Mouse (Mus musculus) bone marrow, adult 2 months (tissue): ENCODE data around the gene Pkd1l3.

Source experiments
- CTCF ChIP-seq: fragments of 200-500 bp; IDR thresholded peaks from 2 replicates; pipeline ENCODE4 v1.5.1; 2011; ENCODE audit warnings: low read length, control low read depth; ENCODE audit not compliant: control insufficient read depth, insufficient read depth
- POLR2A ChIP-seq: fragments of 200-500 bp; IDR thresholded peaks from 2 replicates; pipeline ENCODE4 v1.6.1; 2011; ENCODE audit warnings: low read depth, mild to moderate bottlenecking, control low read depth, low read length, borderline replicate concordance; ENCODE audit not compliant: control insufficient read depth

DNA sequence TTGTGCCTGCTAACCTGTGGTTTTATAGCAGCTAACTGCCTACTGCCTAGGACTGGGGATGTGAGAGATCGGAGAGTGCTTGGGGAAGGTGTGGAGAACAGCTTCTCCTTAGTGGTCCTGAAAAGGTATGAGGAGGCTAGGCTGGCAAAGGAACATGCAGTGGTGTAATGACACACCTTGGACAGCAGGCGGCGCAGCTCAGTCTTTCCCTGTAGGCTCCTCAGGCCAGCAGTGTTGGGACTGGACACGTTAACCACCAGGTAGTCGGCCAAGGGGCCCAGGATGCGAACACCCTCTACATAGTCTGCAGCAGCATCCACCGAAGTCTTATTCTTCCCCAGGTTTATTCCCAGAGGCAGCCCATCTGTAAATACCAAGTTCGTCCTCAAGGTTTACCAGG lies 18.5 kb upstream of the Pkd1l3 start:
- TF ChIP-seq POLR2A (no peak), CTCF (peak; percentile 94)
